Mouse (Mus musculus) embryonic fibroblast, embryonic 13.5 days (primary cell): Measurements from ENCODE around the gene Irf2bp2. TPM values are rescaled to one million over a fixed set of nuclear protein-coding genes. Genes with fewer than 3 reads are reported as not detected.

Experiments
- H3K27ac ChIP-seq: 2 replicates; pipeline ENCODE4 v1.5.1; 2012; ENCODE audit warnings: low read length, control low read depth, inconsistent platforms; ENCODE audit not compliant: insufficient read depth
- H3K4me1 ChIP-seq: 2 replicates; pipeline ENCODE4 v1.6.1; 2011; ENCODE audit warnings: low read length; ENCODE audit not compliant: control insufficient read depth, insufficient read depth
- H3K4me3 ChIP-seq: 2 replicates; pipeline ENCODE4 v1.5.1; 2011; ENCODE audit warnings: mild to moderate bottlenecking, control low read depth, low read length; ENCODE audit not compliant: insufficient read depth
- CTCF ChIP-seq: IDR thresholded peaks from 2 replicates; pipeline ENCODE4 v1.5.1; 2011; ENCODE audit warnings: mild to moderate bottlenecking, control low read depth, low read length, moderate library complexity, borderline replicate concordance; ENCODE audit not compliant: insufficient read depth
- POLR2A ChIP-seq: IDR thresholded peaks from 2 replicates; pipeline ENCODE4 v1.6.1; 2011; ENCODE audit warnings: low read depth, mild to moderate bottlenecking, control low read depth, low read length, moderate library complexity
- polyA plus RNA-seq: library from polyadenylated mRNA; stranded (reverse); fragments of >200 nt; gene quantifications from 2 replicates; pipeline ENCODE4 v1.2.4, GENCODE M21; 2011; ENCODE audit warnings: low read depth; ENCODE audit not compliant: missing spikeins, insufficient read length

The Irf2bp2 gene
- polyA plus RNA-seq, 1 experiment, result 74.8 TPM

- TF ChIP-seq CTCF (no peak), POLR2A (peak; percentile 72)
- H3K4me3 ChIP-seq, result peak overlapping the region; percentile 27
- peaks cover 6% of the 10 kb centered on the region for H3K4me1 ChIP-seq
- H3K27ac ChIP-seq, result peak overlapping the region; percentile 97
Measured at GRCm38 (mm10) chr8:126595204-126596061, 1.6 kb upstream of the Irf2bp2 start.

- Histone ChIP-seq H3K27ac (peak overlapping the region; percentile 99), H3K4me3 (peak overlapping the region; percentile 41), H3K4me1 (peaks cover 6% of the 10 kb centered on the region)
- TF ChIP-seq CTCF (no peak), POLR2A (peak; percentile 86)
Measured at GRCm38 (mm10) chr8:126594481-126595000, 755 bp upstream of the Irf2bp2 start.

DNA sequence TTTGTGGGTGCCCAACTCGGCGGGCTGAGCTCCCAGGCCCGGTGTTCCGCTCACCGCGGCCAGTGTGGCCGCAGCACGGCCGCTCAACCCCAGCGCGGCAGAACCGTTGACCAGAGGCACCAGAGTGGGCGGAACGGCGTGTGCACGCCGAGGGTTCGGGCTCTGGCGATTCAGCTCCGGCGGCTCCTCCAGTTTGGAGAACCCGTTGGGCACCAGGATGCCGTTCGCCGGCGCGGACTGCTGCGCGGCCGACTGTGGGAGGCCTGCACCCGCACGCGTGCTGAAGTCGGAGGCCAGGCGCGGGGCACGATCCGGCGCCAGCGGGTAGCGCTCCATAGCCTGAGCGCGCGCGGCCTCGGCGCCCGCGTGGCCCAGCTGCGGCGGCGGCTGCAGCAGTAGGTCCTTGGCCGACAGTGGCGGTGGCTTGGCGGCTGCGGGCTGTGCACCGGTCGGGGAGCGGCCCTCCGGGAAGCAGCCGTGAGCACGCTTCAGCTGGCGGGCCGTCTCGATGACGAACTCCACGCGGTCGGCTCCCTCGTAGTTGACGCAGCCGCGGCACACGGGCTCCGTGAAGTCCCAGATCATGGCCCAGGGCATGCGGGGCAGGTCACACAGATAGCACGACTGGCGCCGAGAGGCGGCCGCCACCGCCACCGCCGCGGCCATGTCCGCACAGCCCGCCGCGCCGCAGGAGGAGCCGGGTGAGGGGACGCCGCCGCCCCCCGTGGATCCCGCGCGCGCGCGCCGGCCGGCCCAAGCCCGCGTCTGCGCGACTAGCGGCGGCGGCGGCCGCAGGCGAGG is 815 bp downstream of the Irf2bp2 start:
- H3K27ac ChIP-seq, result peak overlapping the region; percentile 95
- H3K4me1 ChIP-seq, result peaks cover 6% of the 10 kb centered on the region
- H3K4me3 ChIP-seq, result peak overlapping the region; percentile 89
- TF ChIP-seq CTCF (no peak), POLR2A (peak; percentile 53)

GRCm38 (mm10) chr8:126592381-126592770 is 1.4 kb downstream of the Irf2bp2 start:
- TF ChIP-seq POLR2A, result no peak; the same call in 1 of the 2 replicates
- TF ChIP-seq CTCF, result no peak
- peaks cover 6% of the 10 kb centered on the region for H3K4me1 ChIP-seq
- peak overlapping the region; percentile 89 for H3K4me3 ChIP-seq
- H3K27ac ChIP-seq, result peak overlapping the region; percentile 95

DNA sequence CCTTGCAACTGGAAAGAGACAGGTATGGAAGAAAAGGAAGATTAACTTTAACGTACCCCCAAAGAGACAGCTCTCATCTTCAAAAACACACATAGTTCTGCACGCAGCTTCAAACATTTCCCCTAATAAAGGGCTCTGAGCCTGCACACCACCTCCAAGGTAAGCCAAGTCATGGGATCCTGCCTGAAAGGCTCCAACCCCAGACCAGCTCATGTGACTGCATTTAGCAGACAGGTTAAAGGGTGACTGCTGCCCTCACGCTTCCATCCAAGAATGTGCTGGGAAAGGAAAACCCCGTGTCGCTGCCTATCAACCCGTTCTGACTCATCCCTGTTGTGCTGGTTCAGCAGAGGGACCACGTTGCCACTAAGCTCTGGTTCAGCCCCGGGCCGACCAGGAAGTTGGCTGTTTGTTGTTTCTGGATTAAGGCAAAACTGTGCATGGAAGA is 1.9 kb downstream of the Irf2bp2 start:
- H3K4me1 ChIP-seq, result peaks cover 2% of the 10 kb centered on the region
- H3K4me3 ChIP-seq, result peak overlapping the region; percentile 89
- TF ChIP-seq POLR2A (peak; percentile 50), CTCF (no peak)
- H3K27ac ChIP-seq, result peak overlapping the region; percentile 94

GRCm38 (mm10) chr8:126591141-126591820 is 2.5 kb downstream of the Irf2bp2 start:
- Histone ChIP-seq H3K27ac (peak overlapping the region; percentile 94), H3K4me3 (peak overlapping the region; percentile 89), H3K4me1 (peaks cover 4% of the 10 kb centered on the region)
- TF ChIP-seq CTCF, result no peak
- peak; percentile 22; the same call in 1 of the 2 replicates for TF ChIP-seq POLR2A

GRCm38 (mm10) chr8:126590599-126590998 is 3.2 kb downstream of the Irf2bp2 start:
- no peak for TF ChIP-seq CTCF
- no peak for TF ChIP-seq POLR2A
- Histone ChIP-seq H3K4me1 (peaks cover 4% of the 10 kb centered on the region), H3K4me3 (peak overlapping the region; percentile 78), H3K27ac (peak overlapping the region; percentile 66)

GRCm38 (mm10) chr8:126590024-126590529 is 3.7 kb downstream of the Irf2bp2 start:
- Histone ChIP-seq H3K27ac (peak overlapping the region; percentile 66), H3K4me3 (peak overlapping the region; percentile 78), H3K4me1 (peaks cover 4% of the 10 kb centered on the region)
- TF ChIP-seq POLR2A, result peak; percentile 56; the same call in 1 of the 2 replicates
- TF ChIP-seq CTCF, result peak; percentile 13; the same call in 1 of the 2 replicates
